Mouse (Mus musculus): ENCODE measurements around the gene Tap1.
A peak's percentile ranks its signal among the peaks of the same experiment; 100 is the strongest.
"Not testable (repeated sequence)": the region's sequence is repeated elsewhere in the genome, so short reads cannot be mapped to it uniquely, and the experiment has no call there.

Tap1 gene

GRCm38 (mm10) chr17:34204303-34205010, 17.1 kb downstream of the Tap1 start:
- peak; percentile 96 for DNase-seq (ENCODE audit: low read depth)

GRCm38 (mm10) chr17:34205021-34205745, 17.8 kb downstream of the Tap1 start:
- peak; percentile 55 for DNase-seq (ENCODE audit: low read depth)

GRCm38 (mm10) chr17:34205746-34206176, 18.4 kb downstream of the Tap1 start:
- DNase-seq (ENCODE audit: low read depth) = peak; percentile 76

GRCm38 (mm10) chr17:34206731-34207130, 19.4 kb downstream of the Tap1 start:
- DNase-seq (ENCODE audit: low read depth) = no peak

- no peak for DNase-seq (ENCODE audit: low read depth)
These were observed 20.1 kb downstream of the Tap1 start for GRCm38 (mm10) chr17:34207456-34207855.

GRCm38 (mm10) chr17:34207866-34208265, 20.5 kb downstream of the Tap1 start:
- no peak for DNase-seq (ENCODE audit: low read depth)

GRCm38 (mm10) chr17:34208421-34208820, 21.1 kb downstream of the Tap1 start:
- DNase-seq (ENCODE audit: low read depth) = no peak

- peak; percentile 31 for DNase-seq (ENCODE audit: low read depth)
These were observed 22.3 kb downstream of the Tap1 start for GRCm38 (mm10) chr17:34209680-34210079.

GRCm38 (mm10) chr17:34210599-34210998, 23.2 kb downstream of the Tap1 start:
- DNase-seq (ENCODE audit: low read depth) = peak; percentile 24

GRCm38 (mm10) chr17:34211746-34212365, 24.5 kb downstream of the Tap1 start:
- no peak for DNase-seq (ENCODE audit: low read depth)

- DNase-seq (ENCODE audit: low read depth) = no peak
These were observed 26.6 kb downstream of the Tap1 start for GRCm38 (mm10) chr17:34213936-34214335.

GRCm38 (mm10) chr17:34215176-34215575, 27.8 kb downstream of the Tap1 start:
- no peak for DNase-seq (ENCODE audit: low read depth)

- DNase-seq (ENCODE audit: low read depth) = no peak
These were observed 30.0 kb downstream of the Tap1 start for GRCm38 (mm10) chr17:34217216-34217928.

GRCm38 (mm10) chr17:34217986-34218385, 30.6 kb downstream of the Tap1 start:
- DNase-seq (ENCODE audit: low read depth) = no peak

- DNase-seq (ENCODE audit: low read depth) = peak; percentile 11
These were observed 31.3 kb downstream of the Tap1 start for GRCm38 (mm10) chr17:34218675-34219074.

- peak; percentile 49 for DNase-seq (ENCODE audit: low read depth)
These were observed 31.7 kb downstream of the Tap1 start for GRCm38 (mm10) chr17:34219096-34219495.

GRCm38 (mm10) chr17:34219801-34220200, 32.4 kb downstream of the Tap1 start:
- DNase-seq (ENCODE audit: low read depth) = not testable (repeated sequence)

- DNase-seq (ENCODE audit: low read depth) = not testable (repeated sequence)
These were observed 33.0 kb downstream of the Tap1 start for GRCm38 (mm10) chr17:34220401-34220800.

GRCm38 (mm10) chr17:34224816-34225215, 37.5 kb downstream of the Tap1 start:
- no peak for DNase-seq (ENCODE audit: low read depth)

- DNase-seq (ENCODE audit: low read depth) = no peak
These were observed 38.1 kb downstream of the Tap1 start for GRCm38 (mm10) chr17:34225426-34225825.

- DNase-seq (ENCODE audit: low read depth) = not testable (repeated sequence)
These were observed 38.6 kb downstream of the Tap1 start for GRCm38 (mm10) chr17:34225911-34226310.

- DNase-seq (ENCODE audit: low read depth) = not testable (repeated sequence)
These were observed 43.6 kb downstream of the Tap1 start for GRCm38 (mm10) chr17:34230971-34231370.

Data from NIH3T3 (cell line).